Mouse (Mus musculus) left cerebral cortex, adult 8-10 months (tissue): ENCODE data around the gene Sema3b. TPM values are rescaled to one million over a fixed set of nuclear protein-coding genes. Genes with fewer than 3 reads are reported as not detected.
"Not testable (repeated sequence)": the region's sequence is repeated elsewhere in the genome, so short reads cannot be mapped to it uniquely, and the experiment has no call there.

Experiments used
- DNase-seq, 2 experiments: peaks; one replicate each; pipeline ENCODE4 v3.0.0; 2022; ENCODE audit warnings: low spot score in 2 of 2
- total RNA-seq, 4 experiments: library from RNA; stranded (reverse); gene quantifications; 2 replicates each; pipeline ENCODE4 v1.2.4; 2022

The Sema3b gene
- total RNA-seq, 4 experiments from 2014 or later = 5.1 to 5.9 (median 5.3) TPM

DNA sequence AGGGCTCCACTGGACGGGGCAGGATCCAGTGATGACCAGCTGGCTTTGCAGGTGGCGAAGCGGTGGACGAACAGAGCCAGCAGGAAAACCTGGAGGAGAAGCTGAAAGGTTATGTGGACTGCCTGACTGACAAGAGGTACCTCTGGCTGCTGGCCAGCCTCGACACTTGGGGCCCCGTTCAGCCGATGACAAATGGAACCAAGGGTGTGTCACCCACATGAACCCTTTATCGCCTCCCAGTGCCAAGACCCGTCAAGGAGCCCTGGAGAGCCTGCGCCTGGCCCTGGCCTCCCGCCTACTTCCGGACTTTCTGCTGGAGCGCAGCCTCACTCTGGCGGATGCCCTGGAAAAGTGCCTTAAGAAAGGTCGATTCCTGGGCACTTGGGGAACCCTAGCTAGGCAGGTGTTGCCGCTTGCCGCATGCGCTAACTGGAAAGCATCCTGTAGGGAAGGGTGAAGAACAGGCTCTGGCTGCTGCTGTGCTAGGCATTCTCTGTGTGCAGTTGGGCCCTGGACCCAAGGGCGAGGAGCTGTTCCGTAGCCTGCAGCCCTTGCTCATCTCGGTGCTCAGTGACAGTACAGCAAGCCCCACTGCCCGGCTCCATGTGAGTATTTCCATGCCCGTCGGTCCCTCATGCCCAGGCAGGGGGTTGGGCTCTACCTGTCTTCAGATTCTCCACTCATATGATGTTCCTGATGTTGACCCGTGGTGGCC, 18.8 kb downstream of the Sema3b start:
- DNase-seq = no peak

DNA sequence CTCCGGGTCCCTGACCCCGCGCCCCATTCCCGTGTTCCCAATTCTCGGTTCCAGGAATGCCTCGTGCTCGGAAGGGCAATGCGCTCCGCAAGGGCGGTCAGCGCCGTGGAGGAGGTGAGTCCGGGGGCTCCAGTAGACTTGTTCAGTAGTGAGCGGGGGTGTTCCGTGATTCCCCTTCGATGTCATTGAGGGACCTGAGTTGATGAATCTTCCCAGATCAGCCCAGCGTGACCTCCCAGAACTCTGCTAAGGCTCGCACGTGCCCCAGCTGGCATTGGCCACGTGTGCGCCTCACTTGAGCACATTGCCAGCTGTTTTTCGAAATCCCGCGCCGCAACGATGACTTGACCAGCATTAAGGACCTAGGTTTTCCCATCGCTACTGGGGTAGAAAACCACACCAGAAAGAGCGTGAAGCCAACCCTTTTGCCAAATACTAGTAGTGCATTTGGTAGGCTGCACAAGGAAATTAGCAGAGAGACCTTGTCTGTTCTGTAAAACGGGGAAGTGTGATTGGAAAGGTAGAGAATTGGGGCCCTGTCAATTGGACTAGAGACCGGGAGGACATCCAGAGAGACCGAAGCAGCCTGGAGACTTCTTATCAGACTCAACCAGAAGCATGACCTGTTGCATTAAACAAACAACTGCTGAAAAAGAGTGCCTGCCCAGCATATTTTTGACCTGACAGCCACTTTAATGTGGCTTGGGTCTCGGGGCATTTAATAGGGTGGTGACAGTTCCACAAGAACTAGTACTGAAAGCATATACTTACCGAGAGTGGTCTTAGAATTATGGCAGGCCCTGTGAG, 21.0 kb downstream of the Sema3b start:
- no peak for DNase-seq

DNA sequence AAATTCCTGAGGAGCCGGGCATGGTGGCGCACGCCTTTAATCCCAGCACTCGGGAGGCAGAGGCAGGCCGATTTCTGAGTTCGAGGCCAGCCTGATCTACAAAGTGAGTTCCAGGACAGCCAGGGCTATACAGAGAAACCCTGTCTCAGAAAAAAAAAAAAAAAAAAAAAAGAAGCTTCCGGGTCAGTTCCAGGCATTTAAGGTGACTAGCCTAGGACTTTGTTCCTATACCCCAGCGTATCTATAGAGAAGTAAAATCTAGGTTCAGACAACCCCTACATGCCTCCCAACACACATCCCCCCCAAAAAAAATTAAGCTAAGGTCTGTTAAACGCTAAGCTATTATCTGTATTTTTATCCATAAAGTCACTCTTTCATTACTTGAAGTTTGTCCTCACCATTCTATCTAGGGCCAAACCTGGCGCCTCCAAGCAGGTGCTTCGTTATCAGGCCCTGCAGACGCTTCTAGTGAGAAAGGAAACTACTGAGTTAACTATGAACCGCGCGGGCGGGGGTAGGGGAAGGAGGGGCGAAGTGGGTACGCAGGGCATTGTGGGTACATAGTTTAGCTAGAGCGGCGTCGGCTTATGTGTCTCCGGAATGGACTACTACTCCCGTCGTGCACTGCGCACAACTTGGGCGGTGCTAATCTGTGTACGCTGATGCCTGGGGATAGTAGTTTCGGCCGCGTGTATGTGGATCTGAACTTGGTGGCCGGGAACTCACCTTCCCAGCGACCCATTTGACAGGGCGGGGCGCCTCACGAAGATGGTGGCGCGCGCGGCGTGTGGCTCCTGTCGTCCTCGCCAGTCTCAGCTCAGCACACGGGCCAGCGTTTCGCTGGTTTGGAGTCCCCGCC, 21.8 kb downstream of the Sema3b start, which contains the start of gene Ifrd2:
TSS of gene Ifrd2 (plus strand) at position 669 of the 859 bp plus-strand sequence.
- DNase-seq = peak; percentile 91 to 99

GRCm38 (mm10) chr9:107586504-107586903, 22.5 kb downstream of the Sema3b start:
- no peak for DNase-seq

DNA sequence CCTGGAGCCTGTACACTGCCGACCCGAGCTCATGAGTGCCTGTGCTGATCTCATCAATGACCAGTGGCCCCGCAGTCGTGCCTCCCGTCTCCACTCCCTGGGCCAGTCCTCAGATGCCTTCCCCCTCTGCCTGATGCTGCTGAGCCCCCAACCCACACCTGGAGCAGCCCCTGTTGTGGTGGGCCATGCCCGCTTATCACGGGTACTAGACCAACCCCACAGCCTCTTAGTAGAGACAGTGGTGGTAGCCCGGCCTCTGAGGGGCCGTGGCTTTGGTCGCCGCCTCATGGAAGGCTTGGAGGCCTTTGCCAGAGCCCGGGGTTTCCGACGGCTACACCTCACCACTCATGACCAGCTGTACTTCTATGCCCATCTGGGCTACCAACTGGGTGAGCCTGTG, 25.9 kb downstream of the Sema3b start:
- no peak for DNase-seq

DNA sequence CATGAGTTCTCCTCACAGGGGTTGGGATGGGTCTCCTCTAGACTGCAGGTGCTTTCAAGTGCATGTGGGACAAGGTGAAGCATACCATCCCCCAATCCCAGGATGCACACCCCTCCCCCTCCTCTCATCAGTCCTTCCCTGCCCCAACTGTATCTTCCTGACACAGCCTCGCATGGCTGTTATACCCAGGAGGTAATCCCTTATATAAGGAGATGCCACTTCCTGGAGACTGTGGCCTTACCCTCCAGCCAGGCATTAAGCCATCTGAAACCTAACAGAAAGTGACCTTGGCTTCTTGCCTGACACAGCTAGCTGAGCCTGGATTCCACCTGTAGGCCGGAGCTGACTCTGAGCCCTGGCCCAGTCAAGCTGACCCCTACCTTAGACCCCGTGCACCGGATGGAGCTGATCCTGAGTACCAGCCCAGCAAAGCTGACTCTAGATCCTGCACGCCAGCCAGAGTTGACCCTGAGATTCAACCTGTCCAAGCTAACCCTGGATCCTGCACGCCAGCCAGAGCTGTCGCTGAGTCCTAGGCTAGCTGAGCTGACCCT, 26.4 kb downstream of the Sema3b start:
- no peak for DNase-seq

GRCm38 (mm10) chr9:107581584-107581983, 27.4 kb downstream of the Sema3b start:
- DNase-seq = no peak

DNA sequence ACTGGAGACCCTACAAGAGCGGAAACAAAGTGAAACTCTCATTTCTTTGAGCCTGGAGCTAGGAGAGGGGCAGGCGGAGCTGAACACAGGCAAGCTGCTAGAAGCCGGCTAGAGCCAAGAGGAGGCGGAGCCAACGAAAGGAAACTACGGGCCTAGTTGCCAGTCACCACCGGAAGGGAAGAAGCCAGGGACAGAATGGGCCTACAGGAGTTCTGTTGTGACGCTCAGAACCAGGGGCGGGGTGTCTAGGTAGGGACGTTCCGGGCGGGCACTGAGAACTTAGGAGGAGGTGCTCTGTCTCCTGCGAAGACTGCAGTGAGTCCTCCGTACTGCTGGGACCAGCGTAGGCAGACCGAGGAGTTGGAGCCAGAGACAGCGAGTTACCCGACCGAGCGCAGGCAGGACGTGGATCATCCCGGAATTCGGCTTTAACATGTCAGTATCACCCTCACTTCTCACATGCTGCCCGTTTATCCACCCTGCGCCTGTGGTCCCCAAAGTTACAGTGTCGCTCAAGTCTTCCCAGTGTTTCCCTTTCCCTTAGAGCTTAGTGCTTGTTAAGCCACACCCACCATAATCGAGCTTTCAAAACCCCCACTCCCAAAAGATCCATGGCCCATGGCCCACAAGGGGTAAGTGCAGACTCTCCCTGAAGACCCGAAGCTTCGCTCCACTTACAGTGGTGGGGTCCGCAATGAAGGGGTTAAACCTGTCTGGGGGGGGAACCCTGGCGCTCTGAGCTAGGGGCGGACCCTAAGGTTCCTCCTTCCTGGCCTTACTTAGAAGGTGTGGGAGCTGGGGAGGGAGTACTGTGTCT, 28.3 kb downstream of the Sema3b start, which contains the start of gene Hyal3:
TSS of gene Hyal3 (plus strand) at position 318 of the 817 bp plus-strand sequence.
- DNase-seq = peak; percentile 70 to 88

GRCm38 (mm10) chr9:107579023-107579900, 29.8 kb downstream of the Sema3b start:
- DNase-seq = no peak

- DNase-seq = no peak
Measured at GRCm38 (mm10) chr9:107578587-107578986, 30.4 kb downstream of the Sema3b start, which contains the start of gene Naa80. Gene Naa80, plus strand, starts transcription at chr9:107578887.

DNA sequence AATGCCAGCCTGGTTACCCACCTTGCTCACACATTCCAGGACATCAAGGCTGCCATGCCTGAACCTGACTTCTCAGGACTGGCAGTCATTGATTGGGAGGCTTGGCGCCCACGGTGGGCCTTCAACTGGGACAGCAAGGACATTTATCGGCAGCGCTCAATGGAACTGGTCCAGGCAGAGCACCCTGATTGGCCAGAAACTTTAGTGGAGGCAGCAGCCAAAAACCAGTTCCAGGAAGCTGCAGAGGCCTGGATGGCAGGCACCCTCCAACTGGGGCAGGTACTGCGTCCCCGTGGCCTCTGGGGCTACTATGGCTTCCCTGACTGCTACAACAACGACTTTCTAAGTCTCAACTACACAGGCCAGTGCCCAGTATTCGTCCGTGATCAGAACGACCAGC, 31.2 kb downstream of the Sema3b start:
- DNase-seq = no peak

DNA sequence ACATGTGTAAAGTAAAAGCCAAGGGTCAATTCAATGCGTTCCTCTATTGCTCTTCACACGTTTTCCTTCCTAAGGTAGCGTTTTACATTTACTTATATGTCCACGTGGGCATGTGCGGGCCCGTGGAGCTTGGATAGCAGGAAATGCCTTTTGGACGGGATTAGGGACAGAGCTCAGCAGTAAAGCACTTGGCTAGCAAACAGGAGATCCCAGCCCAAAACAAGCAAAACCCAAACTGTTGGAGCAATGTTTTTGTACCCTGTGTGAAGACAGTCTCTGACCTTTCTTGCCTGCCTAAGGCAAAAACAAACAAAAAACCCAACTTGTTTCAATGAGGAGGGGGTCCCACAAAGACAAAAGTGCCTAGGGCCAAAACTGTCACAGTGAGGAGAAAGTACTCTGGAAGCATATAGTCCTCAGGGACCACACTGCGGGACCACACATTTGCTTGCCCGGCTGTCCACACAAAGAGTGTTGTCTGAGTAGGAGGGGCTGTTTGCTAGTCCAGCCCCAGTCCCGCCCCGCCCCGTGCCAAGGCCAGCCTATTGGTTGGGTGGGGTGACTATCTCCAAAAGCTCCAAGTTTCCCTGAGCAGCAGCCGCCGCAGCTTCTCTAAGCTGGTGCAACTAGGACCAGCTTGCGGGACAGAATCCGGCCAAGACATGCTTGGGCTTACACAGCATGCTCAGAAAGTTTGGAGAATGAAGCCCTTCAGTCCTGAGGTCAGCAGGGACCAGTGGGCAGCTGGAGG, 32.5 kb downstream of the Sema3b start, which contains the start of gene Hyal1:
TSS of gene Hyal1 (plus strand) at position 571 of the 751 bp plus-strand sequence.
- DNase-seq = no peak

- no peak for DNase-seq
Measured at GRCm38 (mm10) chr9:107575579-107576356, 33.3 kb downstream of the Sema3b start.

- not testable (repeated sequence) for DNase-seq
Measured at GRCm38 (mm10) chr9:107573774-107574173, 35.3 kb downstream of the Sema3b start.

GRCm38 (mm10) chr9:107572327-107572662, 36.7 kb downstream of the Sema3b start:
- DNase-seq = no peak

GRCm38 (mm10) chr9:107571534-107572326, 37.3 kb downstream of the Sema3b start:
- no peak for DNase-seq

GRCm38 (mm10) chr9:107570845-107571244, 38.2 kb downstream of the Sema3b start:
- no peak for DNase-seq
